Mouse (Mus musculus): Measurements from ENCODE around the gene Hacd3. TPM values are rescaled to one million over a fixed set of nuclear protein-coding genes. Genes with fewer than 3 reads are reported as not detected.

Hacd3 gene
- polyA plus RNA-seq, 1 experiment: 22.3 TPM

GRCm38 (mm10) chr9:64939281-64939680 lies 82.2 kb downstream of the Hacd3 start:
- Histone ChIP-seq H3K27me3 (ENCODE audit: control insufficient read depth, insufficient read depth, low read length) (no peaks in the 10 kb centered on the region), H3K27ac (ENCODE audit: control insufficient read depth, insufficient read depth, low read depth, low read length) (no peak overlapping the region), H3K36me3 (ENCODE audit: control insufficient read depth, insufficient read depth, low read length) (no peaks in the 10 kb centered on the region), H3K4me1 (ENCODE audit: control insufficient read depth, insufficient read depth, low read length) (peaks cover 13% of the 10 kb centered on the region), H3K4me3 (ENCODE audit: control insufficient read depth, low read depth, low read length) (no peak overlapping the region)
- TF ChIP-seq CTCF (IDR thresholded peaks at IDR 0.05; ENCODE audit: control insufficient read depth, insufficient read depth, insufficient replicate concordance, low read depth, low read length) (no peak), POLR2A (IDR thresholded peaks at IDR 0.05; ENCODE audit: control insufficient read depth, low read depth, low read length) (no peak)

GRCm38 (mm10) chr9:64938535-64938934 lies 83.0 kb downstream of the Hacd3 start:
- no peaks in the 10 kb centered on the region for H3K27me3 ChIP-seq (ENCODE audit: control insufficient read depth, insufficient read depth, low read length)
- H3K36me3 ChIP-seq (ENCODE audit: control insufficient read depth, insufficient read depth, low read length): no peaks in the 10 kb centered on the region
- TF ChIP-seq CTCF (IDR thresholded peaks at IDR 0.05; ENCODE audit: control insufficient read depth, insufficient read depth, insufficient replicate concordance, low read depth, low read length): no peak
- no peak for TF ChIP-seq POLR2A (IDR thresholded peaks at IDR 0.05; ENCODE audit: control insufficient read depth, low read depth, low read length)
- no peak overlapping the region for H3K4me3 ChIP-seq (ENCODE audit: control insufficient read depth, low read depth, low read length)
- H3K4me1 ChIP-seq (ENCODE audit: control insufficient read depth, insufficient read depth, low read length): peaks cover 16% of the 10 kb centered on the region
- no peak overlapping the region for H3K27ac ChIP-seq (ENCODE audit: control insufficient read depth, insufficient read depth, low read depth, low read length)

DNA sequence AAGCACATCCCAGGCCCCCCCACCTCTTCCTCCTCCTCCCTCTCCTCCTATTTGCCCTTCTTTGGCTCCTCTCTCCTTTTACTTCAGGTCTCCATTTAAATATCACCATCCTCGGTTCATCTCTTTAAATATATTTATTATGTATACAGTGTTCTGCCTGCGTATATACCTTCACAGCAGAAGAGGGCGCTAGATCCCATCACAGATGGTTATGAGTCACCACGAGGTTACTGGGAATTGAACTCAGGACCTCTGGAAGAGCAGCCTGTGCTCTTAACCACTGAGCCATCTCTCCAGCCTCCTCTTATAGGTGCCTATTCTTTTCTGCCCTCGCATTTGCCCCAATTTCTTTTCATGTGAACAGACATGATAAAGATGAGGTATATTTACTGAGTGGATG lies 84.0 kb downstream of the Hacd3 start:
- H3K36me3 ChIP-seq (ENCODE audit: control insufficient read depth, insufficient read depth, low read length): no peaks in the 10 kb centered on the region
- TF ChIP-seq POLR2A (IDR thresholded peaks at IDR 0.05; ENCODE audit: control insufficient read depth, low read depth, low read length) (no peak), CTCF (IDR thresholded peaks at IDR 0.05; ENCODE audit: control insufficient read depth, insufficient read depth, insufficient replicate concordance, low read depth, low read length) (no peak)
- peaks cover 16% of the 10 kb centered on the region for H3K4me1 ChIP-seq (ENCODE audit: control insufficient read depth, insufficient read depth, low read length)
- H3K4me3 ChIP-seq (ENCODE audit: control insufficient read depth, low read depth, low read length): no peak overlapping the region
- H3K27me3 ChIP-seq (ENCODE audit: control insufficient read depth, insufficient read depth, low read length): no peaks in the 10 kb centered on the region
- H3K27ac ChIP-seq (ENCODE audit: control insufficient read depth, insufficient read depth, low read depth, low read length): no peak overlapping the region

Other genes with a start within 250 kb of the Hacd3 start
- gene Dennd4a, start 210.4 kb downstream of the Hacd3 start, polyA plus RNA-seq (2012; rRNA removed): 7.0 and 8.3 TPM in 2 replicates
- 0.52 and 0.70 TPM in 2 replicates for gene Slc24a1, start 70.1 kb downstream of the Hacd3 start, polyA plus RNA-seq (2012; rRNA removed)
- 17.1 and 19.9 TPM in 2 replicates for gene Ints14, start 60.8 kb downstream of the Hacd3 start, polyA plus RNA-seq (2012; rRNA removed)
- 82.6 and 92.9 TPM in 2 replicates for gene Dpp8, start 10.7 kb upstream of the Hacd3 start, polyA plus RNA-seq (2012; rRNA removed)
- gene Igdcc4, start 79.8 kb upstream of the Hacd3 start, polyA plus RNA-seq (2012; rRNA removed): 2.8 and 3.1 TPM in 2 replicates
- gene Igdcc3, start 119.5 kb upstream of the Hacd3 start, polyA plus RNA-seq (2012; rRNA removed): 0.27 and 0.36 TPM in 2 replicates
- gene Parp16, start 173.7 kb upstream of the Hacd3 start, polyA plus RNA-seq (2012; rRNA removed): 2.2 and 2.3 TPM in 2 replicates
- 0.26 and 0.33 TPM in 2 replicates for gene Cilp, start 243.5 kb upstream of the Hacd3 start, polyA plus RNA-seq (2012; rRNA removed)

Measured in testis, adult 2 months (tissue).